Mouse (Mus musculus) stomach, embryonic 14.5 days (tissue): Measurements from ENCODE around the gene Rab26. TPM values are rescaled to one million over a fixed set of nuclear protein-coding genes. Genes with fewer than 3 reads are reported as not detected.

Experiments
- ATAC-seq: fragments of 200-750 bp; cut with Nextera tagmentation; 2 replicates; pipeline ENCODE4 v1.8.0; 2017; ENCODE audit warnings: low read depth, moderate TSS enrichment; ENCODE audit not compliant: insufficient number of reproducible peaks, insufficient read depth, low FRiP score
- H3K27ac ChIP-seq: fragments of 300-500 bp; sonication (generic); 2 replicates; pipeline ENCODE4 v1.5.1; 2014; ENCODE audit warnings: mild to moderate bottlenecking, low read length, moderate library complexity, mixed read lengths
- H3K27me3 ChIP-seq: fragments of 300-500 bp; sonication (generic); 2 replicates; pipeline ENCODE4 v1.6.1; 2014; ENCODE audit warnings: low read length, control low read depth, mixed read lengths; ENCODE audit not compliant: control insufficient read depth, insufficient read depth
- H3K36me3 ChIP-seq: fragments of 300-500 bp; sonication (generic); 2 replicates; pipeline ENCODE4 v1.6.1; 2014; ENCODE audit warnings: mild to moderate bottlenecking, control low read depth, low read length, moderate library complexity, mixed read lengths; ENCODE audit not compliant: control insufficient read depth, insufficient read depth
- H3K4me1 ChIP-seq: fragments of 300-500 bp; sonication (generic); 2 replicates; pipeline ENCODE4 v1.6.1; 2014; ENCODE audit warnings: low read length, control low read depth, mixed read lengths; ENCODE audit not compliant: control insufficient read depth, insufficient read depth
- H3K4me2 ChIP-seq: fragments of 300-500 bp; sonication (generic); replicated peaks from 2 replicates; pipeline ENCODE4 v1.6.1; 2014; ENCODE audit warnings: low read depth, low read length, control low read depth
- H3K4me3 ChIP-seq: fragments of 300-500 bp; sonication (generic); 2 replicates; pipeline ENCODE4 v1.5.1; 2014; ENCODE audit warnings: low read depth, low read length, control low read depth
- H3K9ac ChIP-seq: fragments of 300-500 bp; sonication (generic); replicated peaks from 2 replicates; pipeline ENCODE4 v1.6.1; 2014; ENCODE audit warnings: low read depth, mild to moderate bottlenecking, control low read depth, low read length, moderate library complexity, mixed read lengths
- H3K9me3 ChIP-seq: fragments of 300-500 bp; sonication (generic); 2 replicates; pipeline ENCODE4 v1.6.1; 2016; ENCODE audit warnings: low read depth, low read length, control low read depth; ENCODE audit not compliant: control insufficient read depth
- WGBS: fragments of 180-500 bp; shearing (Covaris S2); extraction: QIAGEN DNeasy Blood & Tissue Kit; methylation state at CpG from one replicate; pipeline ENCODE4 v1.1.7; 2014; 5-methylcytosine and 5-hydroxymethylcytosine counted together
- polyA plus RNA-seq: library from polyadenylated mRNA; unstranded; fragments of >200 nt; fragmentation: Nextera tagmentation; extraction: Ambion mirVana; gene quantifications from 2 replicates; pipeline ENCODE4 v1.2.1, GENCODE M21; 2014

Gene Rab26
- polyA plus RNA-seq, 1 experiment from 2014 or later, result 3.2 TPM

DNA sequence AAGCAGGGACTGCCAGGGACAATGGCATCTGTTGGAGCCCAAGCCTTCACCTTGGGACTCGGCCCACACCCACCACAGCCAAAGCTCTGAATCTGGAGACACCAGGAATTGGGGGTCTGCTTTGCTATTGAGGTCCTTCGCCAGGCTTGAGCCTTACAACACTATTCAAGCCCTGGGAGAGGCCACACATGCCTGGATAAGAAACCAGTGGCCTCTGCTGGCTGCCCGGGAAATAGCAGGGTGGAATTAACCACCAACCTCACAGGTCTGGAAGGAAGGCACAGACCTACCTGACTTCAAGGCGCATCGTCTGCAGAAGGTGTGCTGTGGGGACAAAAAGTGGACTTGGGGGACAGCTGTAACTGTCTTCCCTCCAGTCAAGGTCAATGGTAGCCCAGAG is 20.4 kb downstream of the Rab26 start:
- no peaks in the 10 kb centered on the region for H3K9me3 ChIP-seq
- H3K4me1 ChIP-seq, result no peaks in the 10 kb centered on the region
- WGBS, result 39% methylated on average over 5 of the region's 5 CpGs
- no peak overlapping the region for H3K27ac ChIP-seq
- 0 out of 2 replicates have a peak, but pooled peaks have one; percentile 40 for ATAC-seq
- H3K27me3 ChIP-seq, result no peaks in the 10 kb centered on the region
- H3K4me2 ChIP-seq, result no peak overlapping the region
- no peak overlapping the region for H3K4me3 ChIP-seq
- no peak overlapping the region for H3K9ac ChIP-seq
- peaks cover 70% of the 10 kb centered on the region for H3K36me3 ChIP-seq

GRCm38 (mm10) chr17:24507806-24508460 is 26.1 kb downstream of the Rab26 start:
- no peak for ATAC-seq
- H3K4me2 ChIP-seq, result no peak overlapping the region
- no peak overlapping the region for H3K27ac ChIP-seq
- 0 out of 2 replicates have a peak, but pooled peaks cover 4% of the 10 kb centered on the region for H3K4me1 ChIP-seq
- H3K9ac ChIP-seq, result no peak overlapping the region
- no peak overlapping the region for H3K4me3 ChIP-seq
- H3K36me3 ChIP-seq, result peaks cover 49% of the 10 kb centered on the region
- WGBS, result 79% methylated on average over 12 of the region's 12 CpGs
- no peaks in the 10 kb centered on the region for H3K27me3 ChIP-seq
- no peaks in the 10 kb centered on the region for H3K9me3 ChIP-seq

DNA sequence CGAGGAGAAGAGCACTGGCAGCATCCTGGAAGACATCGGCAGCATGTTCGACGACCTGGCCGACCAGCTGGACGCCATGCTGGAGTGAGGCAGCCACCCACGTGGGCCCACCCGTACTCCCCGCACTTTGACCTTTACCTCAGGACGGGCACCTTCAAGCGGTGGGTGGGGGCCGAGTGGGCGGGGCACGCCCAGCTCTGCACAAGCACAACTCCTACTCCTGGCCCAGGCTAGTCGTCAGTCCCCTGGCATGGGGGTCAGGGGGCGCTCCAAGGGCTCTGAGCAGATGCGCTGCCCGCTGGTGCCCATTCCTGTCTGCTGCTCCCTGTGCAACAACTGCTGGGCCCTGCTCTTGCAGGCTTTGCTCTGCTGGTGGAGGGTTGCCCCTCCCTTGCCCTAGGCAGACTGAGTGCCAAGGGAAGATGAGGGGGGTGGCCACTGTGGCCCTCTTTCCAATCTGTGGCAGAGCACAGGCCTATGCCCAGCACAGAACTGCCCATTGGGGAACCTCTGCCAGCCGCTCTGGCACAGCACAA is 26.8 kb downstream of the Rab26 start:
- H3K36me3 ChIP-seq, result peaks cover 45% of the 10 kb centered on the region
- H3K4me3 ChIP-seq, result no peak overlapping the region
- no peak overlapping the region for H3K27ac ChIP-seq
- no peak for ATAC-seq
- WGBS, result 46% methylated on average over 19 of the region's 19 CpGs
- H3K9ac ChIP-seq, result no peak overlapping the region
- H3K4me2 ChIP-seq, result no peak overlapping the region
- H3K9me3 ChIP-seq, result no peaks in the 10 kb centered on the region
- H3K27me3 ChIP-seq, result no peaks in the 10 kb centered on the region
- H3K4me1 ChIP-seq, result 0 out of 2 replicates have a peak, but pooled peaks cover 4% of the 10 kb centered on the region

GRCm38 (mm10) chr17:24506332-24507070 is 27.5 kb downstream of the Rab26 start:
- Histone ChIP-seq H3K36me3 (peaks cover 38% of the 10 kb centered on the region), H3K9ac (no peak overlapping the region), H3K4me3 (no peak overlapping the region), H3K4me2 (no peak overlapping the region; the same call in 1 of the 2 replicates), H3K27me3 (no peaks in the 10 kb centered on the region), H3K4me1 (0 out of 2 replicates have a peak, but pooled peaks cover 4% of the 10 kb centered on the region), H3K27ac (no peak overlapping the region), H3K9me3 (no peaks in the 10 kb centered on the region)
- 27% methylated on average over 36 of the region's 36 CpGs for WGBS
- ATAC-seq, result no peak

DNA sequence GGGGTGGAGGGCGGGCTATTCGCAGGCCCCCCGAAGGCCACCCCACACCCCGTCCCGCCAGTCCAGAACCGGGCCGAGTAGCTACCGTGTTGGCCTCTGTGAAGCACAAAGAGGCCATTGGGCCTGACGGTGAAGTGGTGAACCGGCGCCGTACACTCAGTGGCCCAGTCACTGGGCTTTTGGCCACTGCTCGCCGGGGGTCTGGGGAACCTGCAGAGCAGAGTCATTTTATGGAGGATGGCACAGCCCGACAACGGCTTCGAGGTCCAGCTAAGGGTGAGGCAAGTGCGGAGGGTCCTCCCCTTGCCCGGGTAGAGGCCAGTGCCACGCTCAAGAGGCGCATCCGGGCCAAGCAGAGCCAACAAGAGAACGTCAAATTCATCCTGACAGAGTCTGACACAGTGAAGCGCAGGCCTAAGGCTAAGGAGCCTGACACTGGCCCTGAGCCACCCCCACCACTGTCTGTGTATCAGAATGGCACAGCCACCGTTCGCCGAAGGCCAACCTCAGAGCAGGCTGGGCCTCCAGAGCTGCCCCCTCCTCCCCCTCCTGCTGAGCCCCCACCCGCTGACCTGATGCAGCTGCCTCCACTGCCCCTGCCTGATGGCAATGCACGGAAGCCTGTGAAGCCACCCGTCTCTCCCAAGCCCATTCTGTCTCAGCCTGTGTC is 28.6 kb downstream of the Rab26 start:
- no peak overlapping the region for H3K4me3 ChIP-seq
- no peak for ATAC-seq
- WGBS, result 91% methylated on average over 30 of the region's 30 CpGs
- H3K4me1 ChIP-seq, result 0 out of 2 replicates have a peak, but pooled peaks cover 4% of the 10 kb centered on the region
- H3K36me3 ChIP-seq, result peaks cover 27% of the 10 kb centered on the region
- no peaks in the 10 kb centered on the region for H3K9me3 ChIP-seq
- no peak overlapping the region for H3K9ac ChIP-seq
- H3K4me2 ChIP-seq, result no peak overlapping the region
- H3K27ac ChIP-seq, result no peak overlapping the region
- H3K27me3 ChIP-seq, result no peaks in the 10 kb centered on the region

DNA sequence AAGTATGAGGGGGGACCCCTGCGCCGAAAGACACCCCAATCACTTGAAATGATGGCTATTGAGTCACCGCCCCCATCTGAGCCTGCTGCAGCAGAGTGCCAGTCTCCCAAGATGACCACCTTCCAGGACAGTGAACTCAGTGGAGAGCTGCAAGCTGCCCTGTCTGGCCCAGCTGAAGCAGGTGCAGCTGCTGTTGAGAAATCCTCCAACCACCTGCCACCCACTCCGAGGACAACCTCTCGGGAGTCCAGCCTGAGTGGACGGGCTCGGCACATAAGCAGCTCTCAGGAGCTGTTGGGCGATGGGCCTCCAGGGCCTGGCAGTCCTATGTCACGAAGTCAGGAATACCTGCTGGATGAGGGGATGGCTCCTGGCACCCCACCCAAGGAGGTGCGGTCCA is 29.9 kb downstream of the Rab26 start:
- Histone ChIP-seq H3K27me3 (no peaks in the 10 kb centered on the region), H3K4me2 (no peak overlapping the region), H3K27ac (no peak overlapping the region), H3K4me1 (0 out of 2 replicates have a peak, but pooled peaks cover 4% of the 10 kb centered on the region), H3K9ac (no peak overlapping the region), H3K4me3 (no peak overlapping the region), H3K36me3 (peaks cover 14% of the 10 kb centered on the region), H3K9me3 (no peaks in the 10 kb centered on the region)
- no peak for ATAC-seq
- WGBS, result 95% methylated on average over 10 of the region's 10 CpGs

GRCm38 (mm10) chr17:24502208-24502607 is 31.8 kb downstream of the Rab26 start:
- Histone ChIP-seq H3K27ac (no peak overlapping the region), H3K9me3 (no peaks in the 10 kb centered on the region), H3K9ac (no peak overlapping the region), H3K4me3 (no peak overlapping the region), H3K27me3 (no peaks in the 10 kb centered on the region), H3K36me3 (no peaks in the 10 kb centered on the region; the same call in 1 of the 2 replicates), H3K4me1 (0 out of 2 replicates have a peak, but pooled peaks cover 3% of the 10 kb centered on the region), H3K4me2 (no peak overlapping the region)
- no peak for ATAC-seq
- WGBS, result 40% methylated on average over 11 of the region's 11 CpGs

- no peak overlapping the region for H3K9ac ChIP-seq
- 69% methylated on average over 1 of the region's 1 CpGs for WGBS
- no peak for ATAC-seq
Observed at GRCm38 (mm10) chr17:24496026-24496425, 38.0 kb downstream of the Rab26 start.

More at GRCm38 (mm10) chr17:24496026-24496425, 38.0 kb downstream of the Rab26 start:
- no peak overlapping the region for H3K4me2 ChIP-seq
- no peak overlapping the region for H3K27ac ChIP-seq
- H3K4me1 ChIP-seq, result no peaks in the 10 kb centered on the region
- H3K36me3 ChIP-seq, result no peaks in the 10 kb centered on the region
- no peaks in the 10 kb centered on the region for H3K27me3 ChIP-seq
- no peak overlapping the region for H3K4me3 ChIP-seq
- H3K9me3 ChIP-seq, result no peaks in the 10 kb centered on the region
